8 mouse cellular contexts compared by ENCODE assay signal in genomic region chr9:44479628-44480428, GRCm38 (mm10). TPM values are rescaled to one million over a fixed set of nuclear protein-coding genes. Genes with fewer than 3 reads are reported as not detected.
DNase-seq lines count a peak whose midpoint lies in the region; ATAC-seq lines count a peak whose summit lies in the region.

No protein-coding gene starts in this region.

- peak; percentile 95 for DNase-seq in NIH3T3 (ENCODE audit: low read depth)
- peak; percentile 93 for DNase-seq in cerebellum, adult 9-11 months
- peak; percentile 77 to 95 for DNase-seq in frontal cortex, adult 2 months (ENCODE audit: extremely low spot score in 1 of 2, low spot score in 1 of 2)
- peak; percentile 92 to 95 for DNase-seq in layer of hippocampus, postnatal 14 days (ENCODE audit: low spot score in 2 of 2)
- DNase-seq in lung, postnatal 10 days: peak; percentile 93
- DNase-seq in ovary, postnatal 36 days (ENCODE audit: low spot score): peak; percentile 82
- peak; percentile 82 to 86 for DNase-seq in thymus, postnatal 36 days

- H3K4me2 ChIP-seq in hindbrain, embryonic 12.5 days (replicated peaks): peak overlapping the region; percentile 97

- WGBS in hindbrain, embryonic 12.5 days: under 1% methylated on average over 26 of the region's 26 CpGs

- H3K9ac ChIP-seq in hindbrain, embryonic 12.5 days: peak overlapping the region; percentile 85

- H3K4me1 ChIP-seq in hindbrain, embryonic 12.5 days: peaks cover 37% of the 10 kb centered on the region

- H3K27me3 ChIP-seq in hindbrain, embryonic 12.5 days: no peaks in the 10 kb centered on the region

- peak overlapping the region; percentile 99 for H3K27ac ChIP-seq in hindbrain, embryonic 12.5 days

- no peaks in the 10 kb centered on the region for H3K9me3 ChIP-seq in hindbrain, embryonic 12.5 days (replicated peaks)

- no peaks in the 10 kb centered on the region for H3K36me3 ChIP-seq in hindbrain, embryonic 12.5 days

- ATAC-seq in hindbrain, embryonic 12.5 days (ENCODE audit: low FRiP score): peak; percentile 62

- peak overlapping the region; percentile 76 for H3K4me3 ChIP-seq in hindbrain, embryonic 12.5 days

RNA-seq across cellular contexts. Expression of gene Bcl9l, which starts 2.8 kb away (rescaled TPM):
- 20.1 and 21.7 TPM in 2 replicates for polyA plus RNA-seq in frontal cortex, adult 2 months (2012; rRNA removed)
- polyA plus RNA-seq in hindbrain, embryonic 12.5 days (2016; fragmentation: Nextera tagmentation; extraction: Ambion mirVana): 12.3 and 15.5 TPM in 2 replicates
- 10 to 100 TPM; 76.1 to 76.3 TPM for total RNA-seq in layer of hippocampus, postnatal 14 days (2021)

RNA-seq across cellular contexts. Expression of gene Upk2, which starts 25.1 kb away (rescaled TPM):
- polyA plus RNA-seq in frontal cortex, adult 2 months (2012; rRNA removed): 0.19 TPM in 1 of 2 replicates, not detected in the other
- not detected in 2 replicates for polyA plus RNA-seq in hindbrain, embryonic 12.5 days (2016; fragmentation: Nextera tagmentation; extraction: Ambion mirVana)
- not detected for total RNA-seq in layer of hippocampus, postnatal 14 days (2021)

RNA-seq across cellular contexts. Expression of gene Foxr1, which starts 38.9 kb away (rescaled TPM):
- polyA plus RNA-seq in frontal cortex, adult 2 months (2012; rRNA removed): not detected in 2 replicates
- not detected in 2 replicates for polyA plus RNA-seq in hindbrain, embryonic 12.5 days (2016; fragmentation: Nextera tagmentation; extraction: Ambion mirVana)
- not detected for total RNA-seq in layer of hippocampus, postnatal 14 days (2021)

Comparison
In these comparisons a context has a peak if more than half of its experiments do, and no peak if none do; other contexts are left out.
1. Peak in every context shown above with its lines: DNase-seq, ATAC-seq, H3K4me3 ChIP-seq and H3K27ac ChIP-seq.